Mouse (Mus musculus): ENCODE data around the gene Rxylt1. TPM values are rescaled to one million over a fixed set of nuclear protein-coding genes. Genes with fewer than 3 reads are reported as not detected.
A peak's percentile ranks its signal among the peaks of the same experiment; 100 is the strongest.

The Rxylt1 gene
- polyA plus RNA-seq, 1 experiment from 2014 or later: 38.5 TPM

- Histone ChIP-seq H3K9ac (no peak overlapping the region), H3K27me3 (no peaks in the 10 kb centered on the region), H3K4me3 (no peak overlapping the region), H3K9me3 (peaks cover 7% of the 10 kb centered on the region; the same call in 1 of the 2 replicates), H3K27ac (no peak overlapping the region), H3K4me1 (replicated peaks) (no peaks in the 10 kb centered on the region), H3K36me3 (peaks cover 27% of the 10 kb centered on the region), H3K4me2 (no peak overlapping the region)
- WGBS: 96% methylated on average over 1 of the region's 1 CpGs
- ATAC-seq (ENCODE audit: low FRiP score): no peak
Observed at GRCm38 (mm10) chr10:122081352-122081751, 15.8 kb downstream of the Rxylt1 start.

- Histone ChIP-seq H3K4me1 (replicated peaks) (no peaks in the 10 kb centered on the region), H3K4me2 (no peak overlapping the region), H3K9ac (no peak overlapping the region), H3K27ac (no peak overlapping the region), H3K9me3 (no peaks in the 10 kb centered on the region), H3K27me3 (no peaks in the 10 kb centered on the region), H3K4me3 (no peak overlapping the region), H3K36me3 (no peaks in the 10 kb centered on the region)
- no peak for ATAC-seq (ENCODE audit: low FRiP score)
Observed at GRCm38 (mm10) chr10:122069153-122069552, 28.0 kb downstream of the Rxylt1 start.

- Histone ChIP-seq H3K9ac (no peak overlapping the region), H3K4me2 (no peak overlapping the region), H3K4me1 (replicated peaks) (no peaks in the 10 kb centered on the region), H3K36me3 (no peaks in the 10 kb centered on the region), H3K27ac (no peak overlapping the region), H3K27me3 (no peaks in the 10 kb centered on the region), H3K4me3 (no peak overlapping the region), H3K9me3 (no peaks in the 10 kb centered on the region)
- WGBS: 92% methylated on average over 6 of the region's 6 CpGs
- no peak for ATAC-seq (ENCODE audit: low FRiP score)
Observed at GRCm38 (mm10) chr10:122055826-122056225, 41.3 kb downstream of the Rxylt1 start.

- Histone ChIP-seq H3K36me3 (no peaks in the 10 kb centered on the region), H3K27me3 (no peaks in the 10 kb centered on the region), H3K4me1 (replicated peaks) (no peaks in the 10 kb centered on the region), H3K4me3 (no peak overlapping the region), H3K4me2 (no peak overlapping the region), H3K9me3 (no peaks in the 10 kb centered on the region), H3K27ac (no peak overlapping the region), H3K9ac (no peak overlapping the region)
- 0 out of 2 replicates have a peak, but pooled peaks have one; percentile 43 for ATAC-seq (ENCODE audit: low FRiP score)
- WGBS: 13% methylated on average over 8 of the region's 8 CpGs
Observed at GRCm38 (mm10) chr10:122054535-122054934, 42.6 kb downstream of the Rxylt1 start.

GRCm38 (mm10) chr10:122051831-122052230 is 45.3 kb downstream of the Rxylt1 start:
- no peaks in the 10 kb centered on the region for H3K27me3 ChIP-seq

GRCm38 (mm10) chr10:122047727-122048365 is 49.3 kb downstream of the Rxylt1 start:
- H3K27ac ChIP-seq: peak overlapping the region; percentile 95
- peak overlapping the region; percentile 80 for H3K4me2 ChIP-seq
- no peaks in the 10 kb centered on the region for H3K36me3 ChIP-seq
- peak; percentile 79 for ATAC-seq (ENCODE audit: low FRiP score)
- peak overlapping the region; percentile 97 for H3K9ac ChIP-seq
- H3K4me3 ChIP-seq: peak overlapping the region; percentile 85
- WGBS: 18% methylated on average over 30 of the region's 44 CpGs
- no peaks in the 10 kb centered on the region for H3K9me3 ChIP-seq
- no peaks in the 10 kb centered on the region for H3K27me3 ChIP-seq
- H3K4me1 ChIP-seq (replicated peaks): peaks cover 28% of the 10 kb centered on the region

More at GRCm38 (mm10) chr10:122051831-122052230, 45.3 kb downstream of the Rxylt1 start:
- no peak overlapping the region for H3K9ac ChIP-seq
- H3K27ac ChIP-seq: no peak overlapping the region
- no peak overlapping the region for H3K4me3 ChIP-seq
- 38% methylated on average over 6 of the region's 6 CpGs for WGBS
- no peak overlapping the region for H3K4me2 ChIP-seq
- H3K4me1 ChIP-seq (replicated peaks): no peaks in the 10 kb centered on the region
- H3K36me3 ChIP-seq: no peaks in the 10 kb centered on the region
- no peak for ATAC-seq (ENCODE audit: low FRiP score)
- H3K9me3 ChIP-seq: no peaks in the 10 kb centered on the region

- WGBS: under 1% methylated on average over 46 of the region's 79 CpGs
- H3K9me3 ChIP-seq: no peaks in the 10 kb centered on the region
Observed at GRCm38 (mm10) chr10:122046904-122047726, 50.1 kb downstream of the Rxylt1 start, which contains the start of gene Srgap1. Gene Srgap1 (minus strand): TSS chr10:122047315.

GRCm38 (mm10) chr10:122046511-122046903 is 50.7 kb downstream of the Rxylt1 start:
- Histone ChIP-seq H3K4me3 (peak overlapping the region; percentile 85), H3K36me3 (0 out of 2 replicates have a peak, but pooled peaks cover 8% of the 10 kb centered on the region), H3K9me3 (no peaks in the 10 kb centered on the region), H3K4me1 (replicated peaks) (peaks cover 36% of the 10 kb centered on the region), H3K27ac (peak overlapping the region; percentile 95), H3K9ac (peak overlapping the region; percentile 97), H3K4me2 (peak overlapping the region; percentile 80), H3K27me3 (no peaks in the 10 kb centered on the region)
- WGBS: under 1% methylated on average over 13 of the region's 13 CpGs
- ATAC-seq (ENCODE audit: low FRiP score): no peak

More at GRCm38 (mm10) chr10:122046904-122047726, 50.1 kb downstream of the Rxylt1 start, which contains the start of gene Srgap1:
- Histone ChIP-seq H3K36me3 (0 out of 2 replicates have a peak, but pooled peaks cover 4% of the 10 kb centered on the region), H3K9ac (peak within 1 kb of the TSS; percentile 97), H3K4me2 (peak within 1 kb of the TSS; percentile 80), H3K4me1 (replicated peaks) (peaks cover 32% of the 10 kb centered on the region), H3K4me3 (peak within 1 kb of the TSS; percentile 85), H3K27me3 (no peaks in the 10 kb centered on the region), H3K27ac (peak within 1 kb of the TSS; percentile 95)
- ATAC-seq (ENCODE audit: low FRiP score): peak; percentile 86

- peaks cover 36% of the 10 kb centered on the region for H3K4me1 ChIP-seq (replicated peaks)
- H3K4me2 ChIP-seq: peak overlapping the region; percentile 80
- no peaks in the 10 kb centered on the region for H3K27me3 ChIP-seq
- peak overlapping the region; percentile 95 for H3K27ac ChIP-seq
- WGBS: 7% methylated on average over 9 of the region's 9 CpGs
- no peaks in the 10 kb centered on the region for H3K9me3 ChIP-seq
- ATAC-seq (ENCODE audit: low FRiP score): peak; percentile 8; the same call in 1 of the 2 replicates
- H3K4me3 ChIP-seq: peak overlapping the region; percentile 85
- 0 out of 2 replicates have a peak, but pooled peaks cover 8% of the 10 kb centered on the region for H3K36me3 ChIP-seq
- peak overlapping the region; percentile 97 for H3K9ac ChIP-seq
Observed at GRCm38 (mm10) chr10:122045946-122046345, 51.2 kb downstream of the Rxylt1 start.

GRCm38 (mm10) chr10:122044926-122045325 is 52.2 kb downstream of the Rxylt1 start:
- H3K27me3 ChIP-seq: no peaks in the 10 kb centered on the region
- 0 out of 2 replicates have a peak, but pooled peaks cover 8% of the 10 kb centered on the region for H3K36me3 ChIP-seq
- H3K4me1 ChIP-seq (replicated peaks): peaks cover 36% of the 10 kb centered on the region
- peak overlapping the region; percentile 80 for H3K4me2 ChIP-seq
- peak overlapping the region; percentile 85 for H3K4me3 ChIP-seq
- ATAC-seq (ENCODE audit: low FRiP score): no peak
- no peaks in the 10 kb centered on the region for H3K9me3 ChIP-seq
- peak overlapping the region; percentile 75 for H3K27ac ChIP-seq
- 55% methylated on average over 4 of the region's 4 CpGs for WGBS
- peak overlapping the region; percentile 64 for H3K9ac ChIP-seq

- H3K27me3 ChIP-seq: no peaks in the 10 kb centered on the region
- peaks cover 30% of the 10 kb centered on the region for H3K4me1 ChIP-seq (replicated peaks)
- no peak overlapping the region for H3K4me3 ChIP-seq
- ATAC-seq (ENCODE audit: low FRiP score): no peak
- 43% methylated on average over 4 of the region's 4 CpGs for WGBS
- no peak overlapping the region for H3K9ac ChIP-seq
- no peak overlapping the region for H3K27ac ChIP-seq
- peaks cover 20% of the 10 kb centered on the region for H3K36me3 ChIP-seq
- no peak overlapping the region for H3K4me2 ChIP-seq
- no peaks in the 10 kb centered on the region for H3K9me3 ChIP-seq
Observed at GRCm38 (mm10) chr10:122040372-122040771, 56.8 kb downstream of the Rxylt1 start.

GRCm38 (mm10) chr10:122039566-122039965 is 57.6 kb downstream of the Rxylt1 start:
- H3K27ac ChIP-seq: no peak overlapping the region
- H3K9ac ChIP-seq: no peak overlapping the region
- H3K4me1 ChIP-seq (replicated peaks): peaks cover 23% of the 10 kb centered on the region
- no peak overlapping the region for H3K4me3 ChIP-seq
- no peaks in the 10 kb centered on the region for H3K27me3 ChIP-seq
- H3K9me3 ChIP-seq: no peaks in the 10 kb centered on the region
- ATAC-seq (ENCODE audit: low FRiP score): no peak
- H3K4me2 ChIP-seq: no peak overlapping the region
- H3K36me3 ChIP-seq: peaks cover 20% of the 10 kb centered on the region
- WGBS: 96% methylated on average over 4 of the region's 4 CpGs

Data from hindbrain, embryonic 13.5 days (tissue).